Mouse (Mus musculus) cerebellum, adult 2 months (tissue): Measurements from ENCODE around the gene Crabp2.

ENCODE experiments used
- CTCF ChIP-seq: fragments of 200-500 bp; IDR thresholded peaks from 2 replicates; pipeline ENCODE4 v1.5.1; 2011; ENCODE audit warnings: low read depth, mild to moderate bottlenecking, control low read depth, low read length, moderate library complexity, borderline replicate concordance; ENCODE audit not compliant: insufficient read depth
- POLR2A ChIP-seq: fragments of 200-500 bp; IDR thresholded peaks from 2 replicates; pipeline ENCODE4 v1.6.1; 2011; ENCODE audit warnings: low read length, control low read depth, borderline replicate concordance; ENCODE audit not compliant: insufficient read depth

DNA sequence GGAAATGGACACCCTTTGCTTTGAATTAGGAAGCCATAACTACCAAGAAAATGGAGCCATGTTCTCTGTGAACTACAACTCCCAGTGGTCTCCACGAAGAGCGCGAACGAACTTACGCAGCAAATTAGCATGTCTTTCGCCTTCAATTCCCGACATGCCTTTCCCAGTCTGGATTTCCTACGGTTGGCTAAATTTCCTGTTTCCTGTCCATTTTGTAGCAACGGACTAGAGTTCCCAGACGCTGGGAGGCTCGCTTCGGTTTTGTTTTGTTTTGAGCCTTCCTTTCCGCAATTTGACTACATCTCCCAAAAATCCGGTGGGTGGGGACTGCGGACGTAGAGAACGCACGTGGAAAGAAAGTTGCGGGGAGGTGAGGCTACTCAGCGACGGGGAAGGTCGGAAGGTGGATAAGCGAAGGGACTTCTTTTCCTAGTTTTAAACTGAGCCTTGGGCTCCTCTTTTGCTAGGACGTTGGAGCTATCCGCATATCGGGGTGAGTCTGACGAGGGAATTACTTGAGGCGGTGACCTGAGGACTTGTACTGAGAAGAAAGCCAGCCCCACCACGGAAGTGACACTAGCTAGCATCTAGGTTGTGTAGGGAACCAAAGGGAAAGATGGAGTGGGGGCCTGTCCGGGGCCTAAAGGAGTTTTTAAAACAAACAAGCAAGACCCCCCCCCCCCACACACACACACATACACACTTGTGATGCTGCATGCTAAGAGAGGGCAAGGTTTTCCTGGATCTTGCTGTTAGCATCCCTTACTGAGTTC, 28.9 kb upstream of the Crabp2 start, which contains the start of gene Mrpl24:
- no peak for TF ChIP-seq CTCF
- peak; percentile 63; the same call in 1 of the 2 replicates for TF ChIP-seq POLR2A
